ENCODE assay signal across 8 mouse cellular contexts in genomic region chr10:127666501-127667268, GRCm38 (mm10). TPM values are rescaled to one million over a fixed set of nuclear protein-coding genes. Genes with fewer than 3 reads are reported as not detected.
DNase-seq lines count a peak whose midpoint lies in the region; ATAC-seq and TF ChIP-seq lines count a peak whose summit lies in the region.

Nemp1 (plus strand) TSS chr10:127666901.

- no peak for TF ChIP-seq CTCF in G1E (IDR thresholded peaks at IDR 0.05; ENCODE audit: low read depth, low read length)
- no peak for TF ChIP-seq CTCF in cerebellum, adult 2 months (IDR thresholded peaks at IDR 0.05; ENCODE audit: borderline replicate concordance, insufficient read depth, low read depth, low read length)
- TF ChIP-seq CTCF in forebrain, postnatal 0 days (IDR thresholded peaks at IDR 0.05; ENCODE audit: low read depth), result no peak
- TF ChIP-seq CTCF in lung, postnatal 0 days (IDR thresholded peaks at IDR 0.05), result no peak; the same call in 1 of the 2 replicates

- peak; percentile 25 for ATAC-seq in G1E (ENCODE audit: extremely low read depth, insufficient number of reproducible peaks, low FRiP score, poor library complexity, severe bottlenecking)
- ATAC-seq in forebrain, postnatal 0 days, result peak; percentile 63
- ATAC-seq in lung, postnatal 0 days, result peak; percentile 69

- H3K9ac ChIP-seq in forebrain, postnatal 0 days, result peak within 1 kb of the TSS; percentile 62
- H3K9ac ChIP-seq in lung, postnatal 0 days (replicated peaks; ENCODE audit: low read depth), result peak within 1 kb of the TSS; percentile 53

- no peak for TF ChIP-seq EP300 in lung, postnatal 0 days (IDR thresholded peaks at IDR 0.05)

- H3K9me3 ChIP-seq in G1E (replicated peaks), result no peaks in the 10 kb centered on the region
- no peaks in the 10 kb centered on the region for H3K9me3 ChIP-seq in forebrain, postnatal 0 days (ENCODE audit: low read length)
- H3K9me3 ChIP-seq in lung, postnatal 0 days (ENCODE audit: low read length), result no peaks in the 10 kb centered on the region

- H3K4me1 ChIP-seq in G1E (ENCODE audit: insufficient read depth, low read depth, low read length), result peaks cover 86% of the 10 kb centered on the region
- peaks cover 17% of the 10 kb centered on the region; the same call in 1 of the 2 replicates for H3K4me1 ChIP-seq in cerebellum, adult 2 months (ENCODE audit: control insufficient read depth, insufficient read depth, low read length)
- H3K4me1 ChIP-seq in forebrain, postnatal 0 days (ENCODE audit: insufficient read depth), result peaks cover 20% of the 10 kb centered on the region
- peaks cover 34% of the 10 kb centered on the region for H3K4me1 ChIP-seq in lung, postnatal 0 days (ENCODE audit: insufficient read depth, low read depth, low read length)

- peak within 1 kb of the TSS; percentile 88 for H3K4me2 ChIP-seq in forebrain, postnatal 0 days (ENCODE audit: low read depth)
- H3K4me2 ChIP-seq in lung, postnatal 0 days (replicated peaks; ENCODE audit: low read depth, low read length), result peak within 1 kb of the TSS; percentile 85

- H3K27ac ChIP-seq in cerebellum, adult 2 months (ENCODE audit: insufficient read depth, low read length), result peak within 1 kb of the TSS; percentile 94
- peak within 1 kb of the TSS; percentile 84 for H3K27ac ChIP-seq in forebrain, postnatal 0 days (ENCODE audit: low read depth, low read length)
- peak within 1 kb of the TSS; percentile 99 for H3K27ac ChIP-seq in lung, postnatal 0 days (ENCODE audit: low read length)

- under 1% methylated on average over 73 of the region's 73 CpGs for WGBS in cerebellum, adult 2 months
- 1% methylated on average over 64 of the region's 73 CpGs for WGBS in forebrain, postnatal 0 days
- 5% methylated on average over 48 of the region's 73 CpGs for WGBS in lung, postnatal 0 days

- TF ChIP-seq POLR2A in cerebellum, adult 2 months (IDR thresholded peaks at IDR 0.05; ENCODE audit: borderline replicate concordance, insufficient read depth, low read length), result peak; percentile 64

- peak within 1 kb of the TSS; percentile 93 for H3K4me3 ChIP-seq in G1E (ENCODE audit: low read depth, low read length)
- peak within 1 kb of the TSS; percentile 80 for H3K4me3 ChIP-seq in cerebellum, adult 2 months (replicated peaks; ENCODE audit: insufficient read depth, low read depth, low read length)
- peak within 1 kb of the TSS; percentile 66 for H3K4me3 ChIP-seq in forebrain, postnatal 0 days (ENCODE audit: low read depth, low read length)
- H3K4me3 ChIP-seq in lung, postnatal 0 days (ENCODE audit: low read depth, low read length), result peak within 1 kb of the TSS; percentile 70

- H3K27me3 ChIP-seq in G1E (ENCODE audit: insufficient read depth, low read length), result no peaks in the 10 kb centered on the region
- no peaks in the 10 kb centered on the region for H3K27me3 ChIP-seq in cerebellum, adult 2 months (ENCODE audit: control insufficient read depth, insufficient read depth, low read length)
- H3K27me3 ChIP-seq in forebrain, postnatal 0 days (ENCODE audit: insufficient read depth, low read length), result peaks cover 25% of the 10 kb centered on the region
- H3K27me3 ChIP-seq in lung, postnatal 0 days (replicated peaks; ENCODE audit: insufficient read depth, low read length), result no peaks in the 10 kb centered on the region

- H3K36me3 ChIP-seq in G1E (replicated peaks), result peaks cover 32% of the 10 kb centered on the region
- no peaks in the 10 kb centered on the region for H3K36me3 ChIP-seq in forebrain, postnatal 0 days (ENCODE audit: insufficient read depth)
- 0 out of 2 replicates have a peak, but pooled peaks cover 5% of the 10 kb centered on the region for H3K36me3 ChIP-seq in lung, postnatal 0 days (ENCODE audit: insufficient read depth, low read length)

- peak; percentile 88 for DNase-seq in G1E (ENCODE audit: low spot score)
- peak; percentile 86 to 91 for DNase-seq in cerebellum, adult 2 months
- peak; percentile 68 for DNase-seq in forebrain, postnatal 0 days
- peak; percentile 88 for DNase-seq in heart, postnatal 4 days
- DNase-seq in layer of hippocampus, adult 8-10 months (ENCODE audit: low spot score in 2 of 2), result peak; percentile 68 to 72
- DNase-seq in lung, postnatal 0 days (ENCODE audit: low spot score), result peak; percentile 96
- DNase-seq in ovary, adult 18-20 months (ENCODE audit: low spot score), result peak; percentile 95
- peak; percentile 62 for DNase-seq in thymus, postnatal 0 days (ENCODE audit: low spot score)

RNA-seq across cellular contexts. Expression of gene Nemp1, which starts in this region (rescaled TPM):
- total RNA-seq in G1E (2014; fragmentation: Nextera tagmentation) (41.9 and 57.6 TPM in 2 replicates), G1E (2017) (36.2 and 40.4 TPM in 2 replicates)
- 5.5 and 5.6 TPM in 2 replicates for polyA plus RNA-seq in G1E (2012)
- polyA plus RNA-seq in cerebellum, adult 2 months (2012; rRNA removed), result 6.7 and 9.0 TPM in 2 replicates
- total RNA-seq in forebrain, postnatal 0 days (2014; rRNA removed), result 3.4 and 6.1 TPM in 2 replicates
- polyA plus RNA-seq in forebrain, postnatal 0 days (2015; fragmentation: Nextera tagmentation; extraction: Ambion mirVana), result 2.8 and 3.2 TPM in 2 replicates
- total RNA-seq in heart, postnatal 4 days (2021), result 1 to 10 TPM; 8.9 TPM
- 1 to 10 TPM; 5.8 to 8.1 (median 7.6) TPM for total RNA-seq in layer of hippocampus, adult 8-10 months (2022)
- 5.0 and 6.3 TPM in 2 replicates for polyA plus RNA-seq in lung, postnatal 0 days (2015; fragmentation: Nextera tagmentation; extraction: Ambion mirVana)
- 10.6 and 10.9 TPM in 2 replicates for polyA plus RNA-seq in thymus, postnatal 0 days (2015; fragmentation: Nextera tagmentation; extraction: Ambion mirVana)

Comparison
In these comparisons a context has a peak if more than half of its experiments do, and no peak if none do; other contexts are left out.
1. Peak in every context shown above with its lines: DNase-seq, ATAC-seq, H3K4me3 ChIP-seq and H3K27ac ChIP-seq.